Mouse (Mus musculus) left cerebral cortex, postnatal 10 days (tissue): ENCODE measurements around the gene BC024063. TPM values are rescaled to one million over a fixed set of nuclear protein-coding genes. Genes with fewer than 3 reads are reported as not detected.
A peak's percentile ranks its signal among the peaks of the same experiment; 100 is the strongest.
"Not testable (repeated sequence)": the region's sequence is repeated elsewhere in the genome, so short reads cannot be mapped to it uniquely, and the experiment has no call there.

Experiments used
- DNase-seq, 2 experiments: peaks; one replicate each; pipeline ENCODE4 v3.0.0; 2021 to 2022; ENCODE audit warnings: low spot score in 2 of 2, mixed read lengths in 1 of 2; ENCODE audit errors: extremely low spot score in 1 of 2
- intact Hi-C: fragments of 180-260 bp; cut with DNase I; formaldehyde crosslinking; loops from one replicate; pipeline ENCODE4 v1.15.1; 2025
- total RNA-seq, 2 experiments: library from RNA; stranded (reverse); gene quantifications; 2 replicates each; pipeline ENCODE4 v1.2.3; 2021

BC024063 gene
- 1 to 10 TPM; 4.7 to 5.0 TPM for total RNA-seq

DNA sequence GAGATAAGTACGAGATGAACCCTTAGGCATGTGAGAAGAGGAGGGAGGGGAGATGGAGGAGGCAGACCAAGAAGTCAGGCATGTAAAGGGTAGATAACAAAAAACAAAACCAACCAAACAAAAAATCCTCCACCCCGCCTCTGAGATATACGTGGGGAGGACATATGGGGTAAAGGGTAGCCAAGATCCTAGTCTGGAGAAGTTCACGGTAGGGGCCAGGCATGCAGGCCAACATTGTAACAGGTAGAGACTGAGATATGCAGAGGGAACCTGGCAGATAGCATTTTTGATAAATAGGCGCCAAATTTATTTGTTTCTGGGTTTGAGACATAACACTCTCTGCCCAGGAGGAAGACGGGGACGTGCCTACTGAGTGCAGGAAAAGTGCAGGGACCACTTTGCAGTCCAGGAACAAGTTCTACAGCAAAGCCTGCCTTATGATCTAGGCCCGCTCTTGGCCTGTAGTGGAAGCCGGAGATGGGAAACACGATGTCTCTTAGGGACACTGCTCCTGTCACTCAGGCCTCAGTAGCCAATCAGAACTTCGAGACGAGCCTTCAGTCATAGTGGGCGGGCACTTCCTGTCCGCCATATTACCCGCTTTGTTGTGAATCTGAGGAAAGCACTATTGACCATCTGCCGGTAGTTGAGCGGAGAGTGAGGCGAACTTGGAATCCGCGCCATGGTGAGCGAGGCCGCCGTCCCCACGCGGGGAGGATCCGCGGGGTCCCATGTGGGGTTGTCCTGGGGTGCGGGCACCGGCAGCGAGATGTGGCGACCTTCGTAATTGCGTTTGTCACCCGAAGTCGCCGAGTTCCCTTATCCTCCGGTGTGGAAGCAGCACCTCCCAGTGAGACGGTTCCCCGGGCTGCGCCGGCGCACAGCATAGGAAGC, at the start of gene BC024063:
BC024063 (plus strand) TSS at position 626 of the 894 bp plus-strand sequence.
- DNase-seq = peak; percentile 71 to 79
- intact Hi-C loops = not testable (repeated sequence)

DNA sequence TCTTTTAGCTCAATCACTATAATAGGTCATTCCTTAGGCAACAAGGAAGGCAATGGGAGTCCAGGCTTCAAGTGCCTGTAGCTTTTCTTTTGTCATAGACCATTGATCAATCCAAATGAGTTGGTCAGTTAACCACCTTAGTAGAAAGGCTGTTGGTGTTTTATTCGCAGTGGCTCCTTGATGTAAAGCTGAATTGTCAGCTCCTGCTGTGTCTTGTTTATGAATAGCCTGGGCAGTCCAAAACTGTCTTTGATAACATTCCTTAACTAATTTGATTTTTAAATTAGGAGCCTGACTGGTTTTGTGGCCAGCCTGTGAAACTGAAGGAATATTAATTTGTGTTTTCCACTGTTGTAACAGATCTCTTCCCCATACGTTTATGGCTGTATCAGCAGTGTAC, 41.0 kb upstream of the BC024063 start:
- intact Hi-C loops = no loop called here
- no peak for DNase-seq

- DNase-seq = no peak
- intact Hi-C loops = no loop called here
Measured at GRCm38 (mm10) chr10:82046603-82047002, 36.5 kb upstream of the BC024063 start.

- peak; percentile 91 to 96 for DNase-seq
- intact Hi-C loops = no loop called here
Measured at GRCm38 (mm10) chr10:82047597-82048459, 35.3 kb upstream of the BC024063 start, which contains the start of gene Zfp873. Zfp873 (plus strand) TSS chr10:82048123.

- intact Hi-C loops, DNase-seq: not testable (repeated sequence)
Measured at GRCm38 (mm10) chr10:82048460-82048804, 34.7 kb upstream of the BC024063 start.

DNA sequence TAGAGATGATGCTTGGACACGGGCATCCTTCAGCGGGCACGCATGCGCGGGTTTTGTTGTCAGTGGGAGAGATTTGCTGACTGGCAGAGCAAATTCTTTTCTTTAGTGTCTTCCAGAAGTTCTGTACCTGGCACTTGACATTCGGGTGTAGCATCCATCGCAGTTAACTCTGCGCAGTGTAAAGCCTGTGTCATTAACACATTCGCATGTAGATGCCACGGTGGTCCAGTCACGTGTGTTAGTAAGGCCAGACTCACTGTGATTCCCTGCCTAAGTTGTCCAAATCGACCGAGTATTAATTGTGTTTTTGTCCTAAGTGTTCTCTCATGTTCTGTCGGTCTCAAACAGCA, 444 bp downstream of the BC024063 start:
- intact Hi-C loops, DNase-seq: not testable (repeated sequence)

DNA sequence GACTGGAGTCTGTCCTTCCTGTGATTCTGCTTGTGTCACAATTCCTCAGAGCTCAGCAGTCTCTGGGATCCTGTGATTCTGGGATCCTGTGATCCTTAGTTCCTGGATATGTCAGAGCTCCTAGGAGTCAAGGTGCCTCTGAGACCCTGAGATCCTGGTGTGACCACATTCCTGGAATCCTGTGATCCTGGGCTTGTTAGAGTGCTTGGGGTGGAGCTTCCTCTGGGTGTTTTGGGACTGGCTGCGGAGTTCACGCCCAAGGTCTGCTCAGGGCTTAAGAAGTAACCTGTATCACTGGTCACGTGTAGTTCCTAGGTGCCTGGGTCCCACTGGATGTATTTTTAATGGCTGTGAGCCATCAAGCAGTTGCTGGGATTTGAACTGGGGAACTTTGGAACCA, 34.1 kb downstream of the BC024063 start:
- DNase-seq = no peak
- intact Hi-C loops = no loop called here

DNA sequence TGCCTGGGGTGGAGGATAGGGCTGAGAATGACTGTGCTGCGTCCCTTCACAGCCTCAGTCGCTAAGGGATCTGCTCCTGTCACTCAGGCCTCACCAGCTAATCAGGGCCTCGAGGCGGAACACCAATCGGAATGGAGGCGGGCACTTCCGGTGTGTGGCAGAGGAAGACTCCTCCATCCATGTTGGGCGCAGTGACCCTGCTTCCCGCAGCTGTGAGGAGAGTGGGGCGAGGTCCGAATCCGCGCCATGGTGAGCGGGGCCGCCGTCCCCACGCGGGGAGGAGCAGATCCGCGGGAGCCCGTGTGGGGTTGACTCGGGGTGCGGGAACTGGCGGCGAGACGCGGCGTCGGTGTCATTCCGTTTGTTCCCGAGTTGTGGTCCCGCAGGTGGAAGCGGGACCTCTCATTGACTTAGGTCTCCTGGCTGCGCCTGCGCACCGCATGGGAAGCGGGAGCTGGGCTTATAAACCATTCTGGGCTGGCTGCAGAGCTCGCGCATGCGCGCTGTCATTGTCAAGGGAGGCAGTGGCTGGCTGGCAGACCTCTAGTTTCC, 44.8 kb downstream of the BC024063 start, which contains the start of gene AU041133:
AU041133 (plus strand) TSS at position 164 of the 552 bp plus-strand sequence.
- peak; percentile 91 to 92 for DNase-seq
- intact Hi-C loops = no loop called here

DNA sequence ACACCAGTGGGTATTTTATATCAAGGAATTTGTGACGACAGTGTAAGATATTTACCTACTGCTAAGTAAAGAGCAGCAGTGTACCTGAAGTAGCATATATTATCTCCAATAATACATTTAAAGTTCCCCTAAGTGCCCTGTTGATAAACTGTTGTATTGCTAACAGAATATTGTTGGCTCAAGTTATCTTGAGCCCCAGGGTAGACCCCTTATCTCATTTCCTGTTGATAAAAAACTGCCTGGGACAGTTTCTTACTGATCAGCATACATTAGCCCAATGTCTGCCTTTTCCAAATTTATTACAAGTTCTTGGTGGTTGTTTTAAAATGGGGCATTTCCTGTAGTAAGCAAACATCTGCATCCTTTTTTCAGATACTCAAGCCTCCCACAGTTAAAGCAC, 62.1 kb downstream of the BC024063 start:
- intact Hi-C loops = no loop called here
- DNase-seq = no peak

DNA sequence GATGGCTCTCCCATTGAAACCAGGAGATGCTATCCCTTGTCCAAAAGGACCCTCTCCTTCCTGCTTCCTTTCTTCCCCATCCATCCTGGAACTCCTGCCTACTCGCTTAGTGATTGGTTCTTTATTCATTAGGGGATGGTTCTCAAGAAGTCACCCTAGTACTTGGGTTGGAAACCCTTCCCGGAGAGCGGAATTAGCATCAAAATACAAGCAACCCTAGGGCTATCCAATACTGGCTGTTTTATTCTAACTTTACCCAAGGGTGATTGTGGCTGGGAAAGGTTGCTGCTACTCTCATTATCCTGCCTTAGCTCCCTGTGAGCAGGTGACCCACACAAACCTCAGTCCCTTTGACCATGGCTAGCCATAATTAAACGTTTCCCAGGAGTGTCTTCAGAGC, 64.4 kb downstream of the BC024063 start:
- intact Hi-C loops = no loop called here
- DNase-seq = no peak

Other genes starting within 250 kb of the BC024063 start
- 1 to 10 TPM; 4.0 to 4.3 TPM for gene Gm32687, start 219.4 kb upstream of the BC024063 start, total RNA-seq
- 1 to 10 TPM; 2.6 to 4.6 TPM for gene Zfp781, start 152.9 kb upstream of the BC024063 start, total RNA-seq
- gene Zfp873, start 35.2 kb upstream of the BC024063 start, total RNA-seq = 1 to 10 TPM; 8.5 to 10.0 TPM
- 10 to 100 TPM; 11.6 to 12.0 TPM for gene AU041133, start 44.7 kb downstream of the BC024063 start, total RNA-seq
- gene Zfp938, start 157.9 kb downstream of the BC024063 start, total RNA-seq = 10 to 100 TPM; 20.5 to 23.8 TPM
- not detected for gene 4932415D10Rik, start 233.2 kb downstream of the BC024063 start, total RNA-seq